Mouse (Mus musculus) liver, embryonic 14.5 days (tissue): ENCODE data around the gene Plxna4. TPM values are rescaled to one million over a fixed set of nuclear protein-coding genes. Genes with fewer than 3 reads are reported as not detected.

Source experiments
- ATAC-seq: fragments of 200-750 bp; cut with Nextera tagmentation; 2 replicates; pipeline ENCODE4 v1.8.0; 2017; ENCODE audit warnings: moderate number of reproducible peaks, mild to moderate bottlenecking, moderate library complexity; ENCODE audit not compliant: insufficient read depth
- DNase-seq, 3 experiments: peaks; one replicate each; pipeline ENCODE4 v3.0.0-alpha.2; 2012 to 2013; ENCODE audit warnings: low read depth in 3 of 3, low spot score in 3 of 3
- H3K27ac ChIP-seq: fragments of 300-500 bp; sonication (generic); 2 replicates; pipeline ENCODE4 v1.5.1; 2014; ENCODE audit warnings: moderate library complexity, mild to moderate bottlenecking, control low read depth, inconsistent platforms
- H3K27me3 ChIP-seq: fragments of 300-500 bp; sonication (generic); 2 replicates; pipeline ENCODE4 v1.6.1; 2014; ENCODE audit warnings: mild to moderate bottlenecking, low read length, moderate library complexity; ENCODE audit not compliant: control insufficient read depth, insufficient read depth
- H3K36me3 ChIP-seq: fragments of 300-500 bp; sonication (generic); replicated peaks from 2 replicates; pipeline ENCODE4 v1.6.1; 2014; ENCODE audit warnings: low read depth; ENCODE audit not compliant: control insufficient read depth, insufficient read depth
- H3K4me1 ChIP-seq, 2 experiments: fragments of 200-500 bp in 1 of 2; fragments of 300-500 bp in 1 of 2; sonication (generic) in 1 of 2; replicated peaks; 2 replicates each; pipeline ENCODE4 v1.6.1; 2012 to 2014; ENCODE audit warnings: antibody characterized with exemption in 1 of 2, inconsistent platforms in 1 of 2, low read length in 1 of 2; ENCODE audit not compliant: control insufficient read depth in 2 of 2, insufficient read depth in 2 of 2
- H3K4me2 ChIP-seq: fragments of 300-500 bp; sonication (generic); 2 replicates; pipeline ENCODE4 v1.6.1; 2014; ENCODE audit warnings: low read depth, mild to moderate bottlenecking, control low read depth, moderate library complexity
- H3K4me3 ChIP-seq, 2 experiments: fragments of 200-500 bp in 1 of 2; fragments of 300-500 bp in 1 of 2; sonication (generic) in 1 of 2; 2 replicates each; pipeline ENCODE4 v1.5.1; 2012 to 2014; ENCODE audit warnings: low read depth in 2 of 2, low read length in 2 of 2, mild to moderate bottlenecking in 2 of 2, control low read depth in 1 of 2, inconsistent platforms in 1 of 2, moderate library complexity in 1 of 2; ENCODE audit not compliant: insufficient read depth in 1 of 2
- H3K9ac ChIP-seq: fragments of 300-500 bp; sonication (generic); replicated peaks from 2 replicates; pipeline ENCODE4 v1.6.1; 2014; ENCODE audit warnings: mild to moderate bottlenecking, control low read depth, moderate library complexity
- H3K9me3 ChIP-seq: fragments of 300-500 bp; sonication (generic); 2 replicates; pipeline ENCODE4 v1.6.1; 2016; ENCODE audit warnings: low read length, mixed read lengths; ENCODE audit not compliant: control insufficient read depth
- CTCF ChIP-seq: IDR thresholded peaks from 2 replicates; pipeline ENCODE4 v1.5.1; 2016; ENCODE audit warnings: antibody characterized with exemption, low read depth, control low read depth
- EP300 ChIP-seq: IDR thresholded peaks from 2 replicates; pipeline ENCODE4 v1.6.1; 2016; ENCODE audit warnings: antibody characterized with exemption, low read depth
- WGBS: fragments of 180-500 bp; shearing (Covaris S2); extraction: QIAGEN DNeasy Blood & Tissue Kit; methylation state at CpG from one replicate; pipeline ENCODE4 v1.1.7; 2014; ENCODE audit not compliant: insufficient replicate concordance; 5-methylcytosine and 5-hydroxymethylcytosine counted together
- polyA plus RNA-seq, 2 experiments: library from polyadenylated mRNA; depleted of rRNA in 1 of 2; stranded (reverse) in 1 of 2; unstranded in 1 of 2; fragments of >200 nt; fragmentation: Nextera tagmentation in 1 of 2; extraction: Ambion mirVana in 1 of 2; gene quantifications; 2 replicates each; pipeline versions ENCODE4 v1.2.1 to v1.2.3; 2012 to 2014

The Plxna4 gene
- polyA plus RNA-seq, 2 experiments, result 0.17 to 0.25 TPM

DNA sequence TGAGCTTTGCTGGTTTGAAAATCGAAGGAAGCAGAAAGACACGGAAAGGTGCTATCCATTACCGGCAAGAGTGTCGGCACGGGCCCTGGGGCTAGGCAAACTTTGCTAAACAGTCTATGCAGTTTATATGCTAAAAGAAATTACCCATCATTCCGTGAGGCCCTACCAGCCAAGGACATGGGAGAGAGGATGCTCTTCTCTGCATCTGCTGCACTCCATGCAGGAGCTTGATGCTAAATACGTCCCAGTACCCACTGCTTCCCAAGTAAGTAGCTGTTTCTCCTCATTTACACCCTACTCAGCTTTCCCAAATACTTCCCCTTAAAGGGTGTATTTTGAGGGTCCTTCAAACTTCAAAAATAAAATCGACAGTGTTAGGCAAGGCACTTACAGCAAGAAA is 203.6 kb downstream of the Plxna4 start:
- DNase-seq (no peak), ATAC-seq (no peak)
- H3K27me3 ChIP-seq, result no peaks in the 10 kb centered on the region
- no peaks in the 10 kb centered on the region for H3K9me3 ChIP-seq
- no peaks in the 10 kb centered on the region for H3K36me3 ChIP-seq
- no peak overlapping the region for H3K27ac ChIP-seq
- TF ChIP-seq EP300, result no peak
- TF ChIP-seq CTCF, result no peak
- H3K4me1 ChIP-seq, result no peaks in the 10 kb centered on the region
- no peak overlapping the region for H3K4me2 ChIP-seq
- no peak overlapping the region for H3K4me3 ChIP-seq
- H3K9ac ChIP-seq, result no peak overlapping the region
- 65% methylated on average over 8 of the region's 8 CpGs for WGBS

DNA sequence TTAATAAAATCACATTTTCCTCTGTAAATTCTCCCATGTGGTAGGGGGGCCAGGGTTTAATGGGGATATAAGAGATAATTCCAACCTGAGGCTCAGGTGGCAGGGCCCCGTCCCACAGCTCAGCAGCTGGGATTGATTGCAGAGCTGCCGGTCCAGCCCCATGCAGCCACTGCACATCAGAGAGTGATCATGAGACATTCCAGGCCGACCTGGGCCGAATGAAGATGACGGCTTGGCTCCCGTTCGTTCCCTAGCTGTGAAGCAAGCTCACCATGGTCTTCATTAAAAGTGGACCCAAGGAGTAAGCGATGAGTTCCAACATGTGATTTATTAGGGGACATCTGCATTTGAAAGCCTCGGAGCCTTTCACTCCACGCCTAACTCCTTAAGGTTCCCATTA is 206.5 kb downstream of the Plxna4 start:
- no peak overlapping the region for H3K27ac ChIP-seq
- WGBS, result 64% methylated on average over 10 of the region's 10 CpGs
- no peak for DNase-seq
- no peak overlapping the region for H3K4me3 ChIP-seq
- no peaks in the 10 kb centered on the region for H3K36me3 ChIP-seq
- H3K9me3 ChIP-seq, result no peaks in the 10 kb centered on the region
- no peak overlapping the region for H3K4me2 ChIP-seq
- no peaks in the 10 kb centered on the region for H3K27me3 ChIP-seq
- no peaks in the 10 kb centered on the region for H3K4me1 ChIP-seq
- no peak for ATAC-seq
- TF ChIP-seq EP300, result no peak
- TF ChIP-seq CTCF, result no peak
- no peak overlapping the region for H3K9ac ChIP-seq

DNA sequence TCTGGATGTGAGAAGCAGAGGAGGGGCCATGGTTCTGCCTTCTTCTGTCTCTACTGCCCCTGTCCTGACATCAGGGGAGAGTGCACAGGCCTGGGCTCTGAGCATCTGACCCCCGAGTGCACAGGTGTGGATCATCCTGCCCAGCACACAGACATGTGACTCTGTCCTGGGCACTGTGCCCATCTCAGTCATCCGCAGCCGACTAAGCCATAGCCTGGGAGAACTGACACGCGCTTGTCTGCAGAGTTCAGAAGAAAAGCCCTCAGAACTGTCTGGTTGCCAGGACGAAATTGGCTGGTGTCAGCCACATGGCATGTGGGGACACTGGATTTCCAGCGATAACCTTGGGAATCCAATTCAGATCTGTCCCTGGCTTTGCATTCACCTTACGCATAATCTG is 210.8 kb downstream of the Plxna4 start:
- WGBS, result 74% methylated on average over 8 of the region's 8 CpGs
- no peaks in the 10 kb centered on the region for H3K27me3 ChIP-seq
- no peaks in the 10 kb centered on the region for H3K36me3 ChIP-seq
- no peak overlapping the region for H3K9ac ChIP-seq
- no peak overlapping the region for H3K27ac ChIP-seq
- no peak overlapping the region for H3K4me3 ChIP-seq
- TF ChIP-seq CTCF, result no peak
- no peak for TF ChIP-seq EP300
- DNase-seq (no peak), ATAC-seq (no peak)
- no peak overlapping the region for H3K4me2 ChIP-seq
- H3K9me3 ChIP-seq, result no peaks in the 10 kb centered on the region
- H3K4me1 ChIP-seq, result no peaks in the 10 kb centered on the region

DNA sequence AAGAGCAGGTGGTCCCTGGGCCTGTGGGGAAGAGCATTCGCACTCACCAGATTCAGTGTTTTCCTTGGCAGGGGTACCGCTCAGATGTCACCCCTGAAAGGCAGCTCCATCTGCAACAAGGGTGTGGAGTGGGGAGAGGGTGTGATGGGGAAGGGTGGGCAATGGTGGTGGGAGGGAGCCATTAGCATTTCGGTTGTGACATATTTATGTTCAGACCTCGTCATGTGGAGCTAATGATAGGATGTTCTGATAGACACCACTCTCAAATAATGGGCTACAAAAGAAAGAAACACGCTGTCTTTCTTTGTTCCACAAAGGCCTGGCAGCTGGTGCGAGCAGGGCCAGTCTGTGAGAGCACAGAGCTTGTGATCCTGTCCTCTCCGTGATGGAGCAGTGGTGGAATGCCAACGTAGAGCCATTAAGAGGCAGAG is 214.0 kb downstream of the Plxna4 start:
- no peaks in the 10 kb centered on the region for H3K27me3 ChIP-seq
- H3K4me2 ChIP-seq, result no peak overlapping the region
- TF ChIP-seq EP300 (no peak), CTCF (no peak)
- ATAC-seq, result no peak
- H3K27ac ChIP-seq, result no peak overlapping the region
- H3K4me3 ChIP-seq, result no peak overlapping the region
- H3K9ac ChIP-seq, result no peak overlapping the region
- no peaks in the 10 kb centered on the region for H3K36me3 ChIP-seq
- DNase-seq, result no peak
- no peaks in the 10 kb centered on the region for H3K9me3 ChIP-seq
- H3K4me1 ChIP-seq, result no peaks in the 10 kb centered on the region
- 68% methylated on average over 8 of the region's 8 CpGs for WGBS

DNA sequence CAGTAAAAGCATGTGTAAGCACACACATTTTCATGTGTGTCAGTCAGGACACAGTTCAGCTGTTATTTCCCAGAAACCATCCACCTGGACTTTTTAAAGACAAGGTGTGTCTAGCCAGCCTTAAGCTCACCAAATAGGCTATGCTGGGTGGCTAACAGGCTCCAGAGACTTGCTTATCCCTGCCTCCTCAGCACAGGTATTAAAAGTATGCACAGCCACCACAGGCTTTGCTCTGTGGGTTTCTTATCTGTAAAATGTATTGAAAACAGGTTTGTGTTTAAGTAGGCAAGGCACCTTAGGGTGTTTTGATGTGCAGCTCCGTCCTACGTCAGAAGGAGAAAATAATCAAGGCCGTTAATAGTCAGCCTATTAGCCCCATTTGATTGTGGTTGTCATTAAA is 218.9 kb downstream of the Plxna4 start:
- no peak overlapping the region for H3K4me3 ChIP-seq
- no peak overlapping the region for H3K4me2 ChIP-seq
- H3K27me3 ChIP-seq, result no peaks in the 10 kb centered on the region
- H3K27ac ChIP-seq, result no peak overlapping the region
- H3K4me1 ChIP-seq, result no peaks in the 10 kb centered on the region
- ATAC-seq (no peak), DNase-seq (no peak)
- WGBS, result 64% methylated on average over 3 of the region's 3 CpGs
- no peaks in the 10 kb centered on the region for H3K9me3 ChIP-seq
- no peak for TF ChIP-seq EP300
- TF ChIP-seq CTCF, result no peak
- no peaks in the 10 kb centered on the region for H3K36me3 ChIP-seq
- H3K9ac ChIP-seq, result no peak overlapping the region
